ENCODE assay signal across 8 mouse cellular contexts in genomic region chr7:80534291-80535008, GRCm38 (mm10). TPM values are rescaled to one million over a fixed set of nuclear protein-coding genes. Genes with fewer than 3 reads are reported as not detected.
DNase-seq lines count a peak whose midpoint lies in the region; ATAC-seq and TF ChIP-seq lines count a peak whose summit lies in the region.

No protein-coding gene starts in this region.

- H3K27ac ChIP-seq in ES-E14 (ENCODE audit: insufficient read depth, low read depth, low read length, poor library complexity, severe bottlenecking) = peak overlapping the region; percentile 27
- H3K27ac ChIP-seq in embryonic facial prominence, embryonic 15.5 days (replicated peaks) = peak overlapping the region; percentile 71; the same call in 1 of the 2 replicates
- H3K27ac ChIP-seq in midbrain, embryonic 10.5 days (replicated peaks) = peak overlapping the region; percentile 92
- H3K27ac ChIP-seq in stomach, postnatal 0 days (replicated peaks) = peak overlapping the region; percentile 30

- no peaks in the 10 kb centered on the region for H3K36me3 ChIP-seq in ES-E14 (ENCODE audit: control insufficient read depth, insufficient read depth, low read length, poor library complexity, severe bottlenecking)
- no peaks in the 10 kb centered on the region for H3K36me3 ChIP-seq in embryonic facial prominence, embryonic 15.5 days
- no peaks in the 10 kb centered on the region for H3K36me3 ChIP-seq in midbrain, embryonic 10.5 days
- no peaks in the 10 kb centered on the region for H3K36me3 ChIP-seq in stomach, postnatal 0 days (ENCODE audit: control insufficient read depth, insufficient read depth, low read length)

- H3K4me3 ChIP-seq in ES-E14 (ENCODE audit: insufficient read depth in 1 of 2, low read depth in 1 of 2, low read length in 2 of 2, poor library complexity in 1 of 2, severe bottlenecking in 1 of 2) = peak overlapping the region; percentile 84 to 90
- peak overlapping the region; percentile 76 for H3K4me3 ChIP-seq in embryonic facial prominence, embryonic 15.5 days (replicated peaks)
- H3K4me3 ChIP-seq in midbrain, embryonic 10.5 days = peak overlapping the region; percentile 85
- peak overlapping the region; percentile 64 for H3K4me3 ChIP-seq in stomach, postnatal 0 days (ENCODE audit: low read depth, low read length)

- TF ChIP-seq CTCF in stomach, postnatal 0 days (IDR thresholded peaks at IDR 0.05; ENCODE audit: low read depth) = no peak

- H3K9ac ChIP-seq in ES-E14 (ENCODE audit: insufficient read depth, low read depth, low read length, poor library complexity, severe bottlenecking) = peak overlapping the region; percentile 91
- H3K9ac ChIP-seq in embryonic facial prominence, embryonic 15.5 days = peak overlapping the region; percentile 64
- peak overlapping the region; percentile 79 for H3K9ac ChIP-seq in stomach, postnatal 0 days (ENCODE audit: low read length)

- no peak for ATAC-seq in embryonic facial prominence, embryonic 15.5 days (ENCODE audit: insufficient number of reproducible peaks, low FRiP score, low TSS enrichment, low read depth)
- peak; percentile 36 for ATAC-seq in inflammation-experienced regulatory T-cells, adult 6 months
- no peak; the same call in 1 of the 2 replicates for ATAC-seq in stomach, postnatal 0 days (ENCODE audit: low FRiP score, low TSS enrichment)

- H3K4me2 ChIP-seq in embryonic facial prominence, embryonic 15.5 days (replicated peaks) = peak overlapping the region; percentile 92
- peak overlapping the region; percentile 93 for H3K4me2 ChIP-seq in stomach, postnatal 0 days (replicated peaks; ENCODE audit: low read depth)

- TF ChIP-seq EP300 in stomach, postnatal 0 days (optimal IDR thresholded peaks at IDR 0.05) = no peak

- 1% methylated on average over 32 of the region's 32 CpGs for WGBS in embryonic facial prominence, embryonic 15.5 days
- WGBS in midbrain, embryonic 10.5 days = 3% methylated on average over 32 of the region's 32 CpGs
- WGBS in stomach, postnatal 0 days = under 1% methylated on average over 32 of the region's 32 CpGs

- no peaks in the 10 kb centered on the region for H3K27me3 ChIP-seq in embryonic facial prominence, embryonic 15.5 days
- H3K27me3 ChIP-seq in midbrain, embryonic 10.5 days (ENCODE audit: low read depth, poor library complexity, severe bottlenecking) = no peaks in the 10 kb centered on the region
- H3K27me3 ChIP-seq in stomach, postnatal 0 days (ENCODE audit: control insufficient read depth, insufficient read depth, low read length) = no peaks in the 10 kb centered on the region

- in situ Hi-C loops in ES-E14 (cut with MboI; ENCODE audit: low sequenced_read_pairs in 2 of 2, unreplicated experiment in 2 of 2) = no loop called here

- peaks cover 0 to 5% of the 10 kb centered on the region in 2 experiments; a peak in 1 of 4 replicates for H3K4me1 ChIP-seq in ES-E14 (ENCODE audit: control insufficient read depth in 2 of 2, insufficient read depth in 2 of 2, low read length in 2 of 2, poor library complexity in 1 of 2)
- H3K4me1 ChIP-seq in embryonic facial prominence, embryonic 15.5 days = peaks cover 12% of the 10 kb centered on the region
- peaks cover 20% of the 10 kb centered on the region for H3K4me1 ChIP-seq in midbrain, embryonic 10.5 days
- 0 out of 2 replicates have a peak, but pooled peaks cover 2% of the 10 kb centered on the region for H3K4me1 ChIP-seq in stomach, postnatal 0 days (replicated peaks; ENCODE audit: control insufficient read depth, insufficient read depth)

- H3K9me3 ChIP-seq in ES-E14 (ENCODE audit: control insufficient read depth, insufficient read depth, low read depth, low read length) = no peaks in the 10 kb centered on the region
- no peaks in the 10 kb centered on the region for H3K9me3 ChIP-seq in embryonic facial prominence, embryonic 15.5 days (replicated peaks)
- no peaks in the 10 kb centered on the region for H3K9me3 ChIP-seq in midbrain, embryonic 10.5 days (replicated peaks)
- no peaks in the 10 kb centered on the region for H3K9me3 ChIP-seq in stomach, postnatal 0 days (ENCODE audit: control insufficient read depth, low read length)

- peak; percentile 3 for DNase-seq in heart, adult 8-10 months (ENCODE audit: low spot score)
- DNase-seq in heart, postnatal 25 days (ENCODE audit: low spot score) = no peak
- peak; percentile 33 for DNase-seq in ES-E14 (ENCODE audit: low read depth, low spot score)
- peak; percentile 30 for DNase-seq in midbrain, embryonic 10.5 days (ENCODE audit: low spot score)
- DNase-seq in stomach, postnatal 0 days (ENCODE audit: low spot score) = peak; percentile 54
- DNase-seq in layer of hippocampus, adult 9-11 months = no peak

- intact Hi-C loops in heart, postnatal 25 days (cut with DNase I) = loop anchor here (5.0 kb wide), 1 partner anchor 48 kb away; no protein-coding TSS in a partner anchor

TF ChIP-seq in ES-E14, 5 proteins besides CTCF, POLR2A, EP300 and RAD21:
- TF ChIP-seq MAFK (IDR thresholded peaks at IDR 0.05; ENCODE audit: insufficient read depth, low read depth, low read length) (no peak), CHD2 (IDR thresholded peaks at IDR 0.05; ENCODE audit: low read depth, low read length) (no peak), ZNF384 (IDR thresholded peaks at IDR 0.05; ENCODE audit: low read depth, low read length) (no peak), ZC3H11A (IDR thresholded peaks at IDR 0.05; ENCODE audit: borderline replicate concordance, low read depth, low read length) (no peak), HCFC1 (IDR thresholded peaks at IDR 0.05; ENCODE audit: borderline replicate concordance, insufficient read depth, low read length) (no peak)

RNA-seq across cellular contexts. Expression of gene Blm, which starts 0.5 kb away (rescaled TPM):
- total RNA-seq in heart, adult 8-10 months (2022) = 1 to 10 TPM in 2 of 4 experiments, under 1 TPM in 2; 0.57 to 1.7 (median 1.2) TPM
- 1 to 10 TPM; 1.5 to 2.0 TPM for total RNA-seq in heart, postnatal 25 days (2021)
- total RNA-seq in ES-E14 (2012; rRNA removed) = 29.9 and 34.2 TPM in 2 replicates
- polyA plus RNA-seq in embryonic facial prominence, embryonic 15.5 days (2015; fragmentation: Nextera tagmentation; extraction: Ambion mirVana) = 17.5 and 18.5 TPM in 2 replicates
- 10 to 100 TPM in 1 of 3 experiments, 1 to 10 TPM in 2; 6.5 to 10.1 (median 9.6) TPM for polyA plus RNA-seq in inflammation-experienced regulatory T-cells, adult 6 months (2017; shearing (Covaris generic))
- polyA plus RNA-seq in midbrain, embryonic 10.5 days (2016; fragmentation: Nextera tagmentation; extraction: Ambion mirVana) = 45.2 and 49.0 TPM in 2 replicates
- 3.2 TPM in 2 replicates for polyA plus RNA-seq in stomach, postnatal 0 days (2015; fragmentation: Nextera tagmentation; extraction: Ambion mirVana)

Comparison
In these comparisons a context has a peak if more than half of its experiments do, and no peak if none do; other contexts are left out.
1. DNase-seq: peak in heart, adult 8-10 months (single experiment), ES-E14 (single experiment), midbrain, embryonic 10.5 days (single experiment) and stomach, postnatal 0 days (single experiment); none in heart, postnatal 25 days (single experiment) and layer of hippocampus, adult 9-11 months (single experiment).
2. H3K27ac ChIP-seq: peak in every context shown above with its lines; median percentile 92 in midbrain, embryonic 10.5 days; 71 in embryonic facial prominence, embryonic 15.5 days; 30 in stomach, postnatal 0 days; 27 in ES-E14.
3. Peak in every context shown above with its lines, with median percentiles within 50 percentile points of each other: H3K4me3 ChIP-seq and H3K9ac ChIP-seq.